Mouse (Mus musculus): Measurements from ENCODE around the gene Bmp6. TPM values are rescaled to one million over a fixed set of nuclear protein-coding genes. Genes with fewer than 3 reads are reported as not detected.

The Bmp6 gene
- polyA plus RNA-seq, 1 experiment = 0.73 TPM

DNA sequence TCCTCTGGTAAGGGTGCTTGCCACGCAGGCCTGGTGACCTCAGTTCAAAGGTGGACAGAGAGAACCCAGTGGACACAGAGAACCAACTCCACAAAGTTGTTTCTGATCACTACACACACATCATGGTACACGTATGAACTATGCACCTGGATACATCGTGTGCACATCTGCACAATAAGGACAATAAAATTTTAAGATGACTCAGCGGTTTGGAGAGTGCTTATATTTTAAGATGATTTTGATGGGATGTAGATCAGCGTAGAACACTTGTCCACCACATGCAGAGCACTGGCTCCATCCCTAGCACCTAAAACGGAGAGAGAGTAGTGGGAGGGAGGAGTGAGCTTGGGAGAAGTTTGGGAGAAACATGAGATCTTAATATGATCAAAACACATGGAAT is 128.6 kb downstream of the Bmp6 start:
- TF ChIP-seq POLR2A (IDR thresholded peaks at IDR 0.05; ENCODE audit: insufficient read depth, low read length) = no peak
- TF ChIP-seq CTCF (IDR thresholded peaks at IDR 0.05; ENCODE audit: low read depth, low read length) = no peak
- no peak for TF ChIP-seq EP300 (IDR thresholded peaks at IDR 0.05; ENCODE audit: insufficient read depth, low read depth, low read length)
- no peaks in the 10 kb centered on the region for H3K36me3 ChIP-seq (ENCODE audit: control insufficient read depth, insufficient read depth, low read length, poor library complexity, severe bottlenecking)
- H3K27me3 ChIP-seq (ENCODE audit: control insufficient read depth, insufficient read depth, low read length, poor library complexity, severe bottlenecking) = no peaks in the 10 kb centered on the region
- H3K9ac ChIP-seq (ENCODE audit: low read depth, poor library complexity, severe bottlenecking) = no peak overlapping the region
- H3K4me1 ChIP-seq (ENCODE audit: control insufficient read depth, insufficient read depth, low read length) = no peaks in the 10 kb centered on the region
- no peaks in the 10 kb centered on the region for H3K9me3 ChIP-seq (replicated peaks; ENCODE audit: control insufficient read depth, insufficient read depth, low read length, poor library complexity, severe bottlenecking)
- no peak overlapping the region for H3K27ac ChIP-seq (ENCODE audit: insufficient read depth, low read length)
- H3K4me3 ChIP-seq (ENCODE audit: low read depth, low read length) = no peak overlapping the region

DNA sequence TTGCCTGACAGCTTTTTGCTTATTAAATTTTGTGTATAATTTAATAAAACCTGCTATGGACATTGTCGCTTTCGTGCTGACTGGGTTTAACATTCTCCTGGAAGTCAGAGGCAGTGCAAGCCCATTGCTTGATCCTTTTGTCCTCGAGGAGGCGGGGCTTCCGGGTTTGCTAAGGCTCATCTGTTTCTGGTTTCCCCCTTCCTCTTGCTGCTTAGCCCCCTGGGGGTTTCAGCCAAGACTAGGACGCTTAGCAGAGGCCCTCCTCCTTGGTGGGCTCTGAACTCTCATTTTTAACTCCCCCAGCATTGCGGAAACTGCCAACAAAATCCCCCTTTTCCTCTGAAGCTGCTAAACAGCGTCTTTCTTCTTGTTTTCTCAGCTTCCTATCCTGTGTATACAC is 132.0 kb downstream of the Bmp6 start:
- H3K9me3 ChIP-seq (replicated peaks; ENCODE audit: control insufficient read depth, insufficient read depth, low read length, poor library complexity, severe bottlenecking) = no peaks in the 10 kb centered on the region
- H3K4me3 ChIP-seq (ENCODE audit: low read depth, low read length) = no peak overlapping the region
- H3K27ac ChIP-seq (ENCODE audit: insufficient read depth, low read length) = no peak overlapping the region
- H3K9ac ChIP-seq (ENCODE audit: low read depth, poor library complexity, severe bottlenecking) = no peak overlapping the region
- H3K27me3 ChIP-seq (ENCODE audit: control insufficient read depth, insufficient read depth, low read length, poor library complexity, severe bottlenecking) = no peaks in the 10 kb centered on the region
- H3K36me3 ChIP-seq (ENCODE audit: control insufficient read depth, insufficient read depth, low read length, poor library complexity, severe bottlenecking) = no peaks in the 10 kb centered on the region
- H3K4me1 ChIP-seq (ENCODE audit: control insufficient read depth, insufficient read depth, low read length) = no peaks in the 10 kb centered on the region
- TF ChIP-seq EP300 (IDR thresholded peaks at IDR 0.05; ENCODE audit: insufficient read depth, low read depth, low read length) (no peak), CTCF (IDR thresholded peaks at IDR 0.05; ENCODE audit: low read depth, low read length) (no peak), POLR2A (IDR thresholded peaks at IDR 0.05; ENCODE audit: insufficient read depth, low read length) (no peak)

DNA sequence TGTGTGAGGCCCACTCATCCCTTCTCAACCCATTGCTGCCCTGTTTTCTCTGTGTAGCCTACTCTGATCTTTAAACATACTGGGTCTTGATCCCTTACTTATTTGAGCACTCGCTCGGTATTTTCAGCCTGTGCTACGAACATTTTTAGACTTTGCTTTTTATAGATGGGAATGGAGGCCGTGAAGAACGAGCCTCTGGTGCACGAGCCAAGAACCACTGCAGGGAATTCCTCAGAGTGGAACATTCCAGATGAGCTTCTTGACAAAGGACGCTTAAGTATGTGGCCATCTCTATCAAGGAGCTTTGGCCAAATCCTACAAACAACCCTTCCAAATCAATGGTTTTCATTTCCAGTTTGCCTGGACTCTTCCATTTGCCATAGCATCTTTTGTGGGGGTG is 136.1 kb downstream of the Bmp6 start:
- TF ChIP-seq POLR2A (IDR thresholded peaks at IDR 0.05; ENCODE audit: insufficient read depth, low read length) = no peak
- no peak for TF ChIP-seq EP300 (IDR thresholded peaks at IDR 0.05; ENCODE audit: insufficient read depth, low read depth, low read length)
- TF ChIP-seq CTCF (IDR thresholded peaks at IDR 0.05; ENCODE audit: low read depth, low read length) = no peak
- H3K27me3 ChIP-seq (ENCODE audit: control insufficient read depth, insufficient read depth, low read length, poor library complexity, severe bottlenecking) = no peaks in the 10 kb centered on the region
- no peak overlapping the region for H3K4me3 ChIP-seq (ENCODE audit: low read depth, low read length)
- no peaks in the 10 kb centered on the region for H3K4me1 ChIP-seq (ENCODE audit: control insufficient read depth, insufficient read depth, low read length)
- no peaks in the 10 kb centered on the region for H3K9me3 ChIP-seq (replicated peaks; ENCODE audit: control insufficient read depth, insufficient read depth, low read length, poor library complexity, severe bottlenecking)
- H3K36me3 ChIP-seq (ENCODE audit: control insufficient read depth, insufficient read depth, low read length, poor library complexity, severe bottlenecking) = no peaks in the 10 kb centered on the region
- no peak overlapping the region for H3K9ac ChIP-seq (ENCODE audit: low read depth, poor library complexity, severe bottlenecking)
- H3K27ac ChIP-seq (ENCODE audit: insufficient read depth, low read length) = no peak overlapping the region

DNA sequence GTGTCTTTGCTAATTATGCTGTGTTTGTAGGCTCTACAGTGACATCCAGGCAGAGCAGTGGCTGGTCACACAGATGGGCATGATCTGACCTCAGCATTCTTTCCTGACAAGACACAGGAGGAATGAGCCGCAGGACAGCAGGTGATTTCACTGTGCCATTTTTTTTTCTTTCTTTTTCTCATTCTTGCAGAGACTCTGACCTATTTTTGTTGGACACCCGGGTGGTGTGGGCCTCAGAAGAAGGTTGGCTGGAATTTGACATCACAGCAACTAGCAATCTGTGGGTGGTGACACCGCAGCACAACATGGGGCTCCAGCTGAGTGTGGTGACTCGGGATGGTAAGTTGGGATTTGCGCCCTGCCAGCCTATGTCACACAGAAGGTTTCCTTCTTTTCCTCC is 139.8 kb downstream of the Bmp6 start:
- Histone ChIP-seq H3K4me3 (ENCODE audit: low read depth, low read length) (no peak overlapping the region), H3K27me3 (ENCODE audit: control insufficient read depth, insufficient read depth, low read length, poor library complexity, severe bottlenecking) (no peaks in the 10 kb centered on the region), H3K36me3 (ENCODE audit: control insufficient read depth, insufficient read depth, low read length, poor library complexity, severe bottlenecking) (no peaks in the 10 kb centered on the region), H3K9ac (ENCODE audit: low read depth, poor library complexity, severe bottlenecking) (no peak overlapping the region), H3K9me3 (replicated peaks; ENCODE audit: control insufficient read depth, insufficient read depth, low read length, poor library complexity, severe bottlenecking) (no peaks in the 10 kb centered on the region), H3K4me1 (ENCODE audit: control insufficient read depth, insufficient read depth, low read length) (no peaks in the 10 kb centered on the region), H3K27ac (ENCODE audit: insufficient read depth, low read length) (no peak overlapping the region)
- TF ChIP-seq CTCF (IDR thresholded peaks at IDR 0.05; ENCODE audit: low read depth, low read length) (no peak), EP300 (IDR thresholded peaks at IDR 0.05; ENCODE audit: insufficient read depth, low read depth, low read length) (no peak), POLR2A (IDR thresholded peaks at IDR 0.05; ENCODE audit: insufficient read depth, low read length) (no peak)

DNA sequence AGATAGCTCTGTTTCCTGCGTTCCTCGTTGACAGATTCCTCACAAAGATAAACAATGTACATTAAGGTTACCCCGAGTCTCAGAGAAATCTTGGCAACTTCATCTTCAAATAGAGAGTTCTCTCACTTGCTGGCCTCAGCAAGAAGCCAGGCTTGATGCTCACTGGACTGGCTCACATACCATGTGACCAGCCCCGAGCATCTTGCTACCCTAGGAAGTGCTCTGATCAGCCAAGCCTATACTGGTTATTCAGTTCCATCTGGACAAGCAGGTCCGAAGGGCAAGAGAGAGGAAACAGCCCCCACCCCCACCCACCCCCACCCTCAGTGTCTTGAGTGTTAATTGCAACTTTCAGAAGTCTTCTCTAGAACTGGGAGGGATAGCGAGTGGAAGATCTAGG is 141.9 kb downstream of the Bmp6 start:
- Histone ChIP-seq H3K4me3 (ENCODE audit: low read depth, low read length) (no peak overlapping the region), H3K27ac (ENCODE audit: insufficient read depth, low read length) (no peak overlapping the region), H3K9me3 (replicated peaks; ENCODE audit: control insufficient read depth, insufficient read depth, low read length, poor library complexity, severe bottlenecking) (no peaks in the 10 kb centered on the region), H3K36me3 (ENCODE audit: control insufficient read depth, insufficient read depth, low read length, poor library complexity, severe bottlenecking) (no peaks in the 10 kb centered on the region), H3K9ac (ENCODE audit: low read depth, poor library complexity, severe bottlenecking) (no peak overlapping the region), H3K4me1 (ENCODE audit: control insufficient read depth, insufficient read depth, low read length) (no peaks in the 10 kb centered on the region), H3K27me3 (ENCODE audit: control insufficient read depth, insufficient read depth, low read length, poor library complexity, severe bottlenecking) (no peaks in the 10 kb centered on the region)
- no peak for TF ChIP-seq CTCF (IDR thresholded peaks at IDR 0.05; ENCODE audit: low read depth, low read length)
- TF ChIP-seq EP300 (IDR thresholded peaks at IDR 0.05; ENCODE audit: insufficient read depth, low read depth, low read length) = no peak
- no peak for TF ChIP-seq POLR2A (IDR thresholded peaks at IDR 0.05; ENCODE audit: insufficient read depth, low read length)

DNA sequence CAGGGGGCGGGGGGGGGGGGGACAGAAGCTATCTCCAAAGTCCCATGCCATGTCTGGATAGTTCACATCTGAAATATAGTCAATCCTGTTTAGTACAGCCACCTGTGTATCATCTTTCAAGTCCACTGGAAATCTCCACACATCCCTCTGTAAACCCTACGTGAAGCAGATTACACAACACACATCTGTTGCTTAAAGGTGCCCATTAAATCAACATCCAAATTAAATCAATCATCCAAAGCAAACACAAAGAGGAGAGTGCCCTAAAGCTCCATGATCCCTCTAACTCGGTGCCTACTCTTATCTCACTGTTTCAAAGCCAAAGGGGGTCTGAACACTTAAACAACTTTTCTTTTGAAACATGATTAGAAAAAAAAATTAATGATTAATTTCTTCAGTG is 151.8 kb downstream of the Bmp6 start:
- H3K27ac ChIP-seq (ENCODE audit: insufficient read depth, low read length) = no peak overlapping the region
- H3K27me3 ChIP-seq (ENCODE audit: control insufficient read depth, insufficient read depth, low read length, poor library complexity, severe bottlenecking) = no peaks in the 10 kb centered on the region
- no peak overlapping the region for H3K9ac ChIP-seq (ENCODE audit: low read depth, poor library complexity, severe bottlenecking)
- no peaks in the 10 kb centered on the region for H3K9me3 ChIP-seq (replicated peaks; ENCODE audit: control insufficient read depth, insufficient read depth, low read length, poor library complexity, severe bottlenecking)
- H3K4me1 ChIP-seq (ENCODE audit: control insufficient read depth, insufficient read depth, low read length) = no peaks in the 10 kb centered on the region
- H3K4me3 ChIP-seq (ENCODE audit: low read depth, low read length) = no peak overlapping the region
- H3K36me3 ChIP-seq (ENCODE audit: control insufficient read depth, insufficient read depth, low read length, poor library complexity, severe bottlenecking) = peaks cover 10% of the 10 kb centered on the region; the same call in 1 of the 2 replicates
- TF ChIP-seq POLR2A (IDR thresholded peaks at IDR 0.05; ENCODE audit: insufficient read depth, low read length) (no peak), CTCF (IDR thresholded peaks at IDR 0.05; ENCODE audit: low read depth, low read length) (no peak), EP300 (IDR thresholded peaks at IDR 0.05; ENCODE audit: insufficient read depth, low read depth, low read length) (no peak)

Measured in ES-Bruce4 (cell line).